Mouse (Mus musculus): ENCODE results near the gene D7Ertd443e. TPM values are rescaled to one million over a fixed set of nuclear protein-coding genes. Genes with fewer than 3 reads are reported as not detected.
A peak's percentile ranks its signal among the peaks of the same experiment; 100 is the strongest.

The D7Ertd443e gene
- polyA plus RNA-seq, 1 experiment from 2014 or later = not detected

DNA sequence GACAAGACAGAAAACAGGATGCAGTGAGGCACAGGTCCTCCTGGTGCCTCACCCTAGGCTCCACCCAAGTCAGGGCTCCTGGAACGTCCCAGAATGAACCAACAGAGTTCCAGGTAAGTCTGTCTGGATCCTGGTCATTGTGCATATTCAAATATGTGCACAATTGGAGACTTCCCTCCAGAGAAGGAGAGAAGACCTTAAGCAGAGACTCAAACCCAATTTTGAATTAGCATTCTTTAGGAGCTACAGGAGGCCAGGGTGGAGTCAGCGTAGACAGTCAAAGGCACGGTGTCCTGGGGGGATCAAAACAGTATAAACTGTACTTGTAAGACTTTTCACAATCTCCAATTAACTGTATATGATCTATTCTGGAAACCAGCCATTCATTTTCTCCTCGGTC, 113.0 kb downstream of the D7Ertd443e start:
- no peaks in the 10 kb centered on the region for H3K36me3 ChIP-seq (replicated peaks)
- peaks cover 8% of the 10 kb centered on the region for H3K27me3 ChIP-seq (ENCODE audit: poor library complexity, severe bottlenecking)
- H3K27ac ChIP-seq = no peak overlapping the region
- 81% methylated on average over 4 of the region's 4 CpGs for WGBS
- no peak for DNase-seq (ENCODE audit: extremely low spot score, low spot score)
- peaks cover 5% of the 10 kb centered on the region; the same call in 1 of the 2 replicates for H3K4me1 ChIP-seq
- H3K9me3 ChIP-seq = no peaks in the 10 kb centered on the region
- no peak overlapping the region for H3K4me3 ChIP-seq

DNA sequence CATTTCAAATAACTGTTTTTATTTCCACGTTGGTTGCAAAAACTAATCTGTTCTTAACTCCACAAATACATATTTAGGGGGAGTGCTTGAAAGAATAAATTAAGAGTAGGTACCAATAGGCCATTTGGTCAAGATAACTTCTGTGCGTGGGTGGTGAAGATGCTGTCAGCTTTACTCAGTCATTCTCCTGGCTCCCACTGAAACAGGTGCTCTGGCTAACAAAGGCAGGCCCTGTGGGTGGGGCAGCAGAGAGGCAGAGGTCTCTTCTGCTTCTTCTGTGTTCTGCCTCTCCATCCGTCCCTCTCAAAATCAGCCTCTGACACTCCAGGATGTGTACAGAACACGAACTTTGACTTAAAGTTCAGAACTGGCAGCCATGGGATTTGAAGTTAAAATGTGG, 119.7 kb downstream of the D7Ertd443e start:
- no peak overlapping the region for H3K4me3 ChIP-seq
- no peak overlapping the region for H3K27ac ChIP-seq
- no peak for DNase-seq (ENCODE audit: extremely low spot score, low spot score)
- no peaks in the 10 kb centered on the region for H3K9me3 ChIP-seq
- peaks cover 9% of the 10 kb centered on the region for H3K4me1 ChIP-seq
- no peaks in the 10 kb centered on the region for H3K36me3 ChIP-seq (replicated peaks)
- 84% methylated on average over 4 of the region's 4 CpGs for WGBS
- H3K27me3 ChIP-seq (ENCODE audit: poor library complexity, severe bottlenecking) = peaks cover 20% of the 10 kb centered on the region

DNA sequence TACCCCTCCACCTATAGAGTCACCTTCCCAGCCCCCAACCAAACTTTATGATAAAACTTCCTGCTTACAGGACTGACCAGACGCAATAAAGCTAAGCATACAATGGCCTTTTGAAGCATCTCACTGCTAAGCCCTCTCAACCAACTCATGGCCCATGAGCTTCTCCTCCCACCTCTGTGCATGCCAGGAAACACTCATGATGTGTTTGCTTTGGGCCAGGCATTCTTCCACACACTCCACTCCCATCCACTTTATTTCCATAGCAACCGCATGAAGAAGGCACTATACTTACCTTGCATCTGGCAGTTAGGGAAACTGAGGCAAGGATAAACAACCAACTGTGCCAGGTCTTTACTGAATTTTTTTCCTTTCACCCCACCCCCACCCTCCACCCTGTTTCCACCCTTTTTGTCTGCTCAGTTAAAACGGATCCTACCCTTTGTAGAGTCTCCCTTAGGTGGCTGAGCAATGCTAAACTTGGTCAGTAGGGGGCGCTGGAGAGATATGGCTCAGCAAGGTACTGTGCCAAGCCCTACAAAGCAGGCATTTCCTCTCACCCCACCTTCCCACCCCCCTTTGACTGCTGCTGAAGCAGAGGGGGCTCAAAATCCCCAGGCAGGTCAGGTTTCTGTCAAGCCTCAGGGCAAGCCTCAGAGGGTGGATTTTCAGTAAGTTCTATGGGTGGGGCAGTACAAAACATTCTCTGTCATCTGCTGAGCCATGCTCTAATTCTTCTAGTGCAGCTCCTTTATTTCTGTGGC, 122.1 kb downstream of the D7Ertd443e start:
- Histone ChIP-seq H3K27ac (no peak overlapping the region), H3K36me3 (replicated peaks) (no peaks in the 10 kb centered on the region), H3K4me3 (no peak overlapping the region), H3K9me3 (no peaks in the 10 kb centered on the region), H3K4me1 (peaks cover 4% of the 10 kb centered on the region; the same call in 1 of the 2 replicates), H3K27me3 (ENCODE audit: poor library complexity, severe bottlenecking) (peaks cover 19% of the 10 kb centered on the region)
- 48% methylated on average over 4 of the region's 4 CpGs for WGBS
- DNase-seq (ENCODE audit: extremely low spot score, low spot score) = peak; percentile 53

DNA sequence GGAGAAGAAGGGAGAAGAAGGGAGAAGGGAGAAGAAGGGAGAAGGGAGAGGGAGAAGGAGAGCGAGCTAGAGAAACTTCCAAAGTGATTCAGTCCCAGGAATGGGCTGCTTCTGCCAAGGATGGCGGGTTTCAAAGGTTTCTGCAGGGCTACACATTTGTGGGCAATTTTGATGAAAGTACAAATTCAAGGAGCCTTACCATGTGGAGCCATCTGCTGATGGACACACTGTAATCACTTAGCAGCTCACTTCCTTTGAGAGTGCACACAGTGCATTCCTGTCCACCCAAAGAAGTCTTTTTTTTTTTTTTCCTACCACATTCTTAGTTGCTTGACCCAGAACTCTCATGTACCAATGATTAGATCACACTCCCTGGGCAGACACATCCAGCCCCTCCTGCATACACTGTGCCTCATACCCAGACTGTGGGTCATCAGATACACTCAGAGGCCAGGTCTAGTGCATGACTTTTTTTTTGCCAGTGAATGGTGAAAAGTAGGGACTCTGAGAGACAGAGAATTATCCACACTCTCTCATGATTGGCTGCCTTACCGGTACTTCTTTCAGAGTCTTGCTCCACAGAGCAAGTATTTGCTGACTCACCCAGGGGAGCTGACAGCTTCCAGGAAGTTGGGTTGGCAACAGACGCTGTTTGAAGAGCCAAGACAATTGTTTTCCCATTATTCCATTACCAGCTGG, 124.3 kb downstream of the D7Ertd443e start:
- Histone ChIP-seq H3K36me3 (replicated peaks) (no peaks in the 10 kb centered on the region), H3K27ac (no peak overlapping the region), H3K27me3 (ENCODE audit: poor library complexity, severe bottlenecking) (0 out of 2 replicates have a peak, but pooled peaks cover under 1% of the 10 kb centered on the region), H3K4me3 (no peak overlapping the region), H3K9me3 (no peaks in the 10 kb centered on the region), H3K4me1 (peaks cover 4% of the 10 kb centered on the region; the same call in 1 of the 2 replicates)
- DNase-seq (ENCODE audit: extremely low spot score, low spot score) = no peak
- WGBS = 65% methylated on average over 4 of the region's 4 CpGs

DNA sequence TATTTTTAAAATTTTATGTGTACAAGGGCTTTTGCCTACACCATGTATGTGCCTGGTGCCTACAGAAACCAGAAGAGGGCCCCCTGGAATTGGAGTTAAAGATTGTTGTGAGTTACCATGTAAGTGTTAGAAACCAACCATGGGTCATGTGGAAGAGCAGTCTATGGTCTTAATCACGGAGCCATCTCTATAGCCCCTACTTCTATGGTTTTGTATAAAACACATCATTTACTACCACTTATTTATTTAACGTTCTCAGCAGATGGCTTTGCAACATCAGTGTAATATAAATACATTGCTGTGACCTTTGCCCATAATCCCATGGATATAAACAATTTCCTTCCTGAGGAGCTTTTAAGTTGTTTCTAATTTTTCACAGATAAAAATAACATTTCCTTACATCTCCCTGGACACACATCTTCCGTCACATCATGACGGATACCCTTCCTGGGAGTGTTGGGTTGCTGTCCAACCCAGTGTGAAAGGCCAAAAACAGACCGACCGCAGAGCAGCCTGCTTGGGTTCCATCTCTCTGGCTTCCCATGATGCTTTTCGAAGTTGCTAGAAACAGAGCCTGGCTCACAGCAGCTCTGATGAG, 135.1 kb downstream of the D7Ertd443e start:
- H3K36me3 ChIP-seq (replicated peaks) = no peaks in the 10 kb centered on the region
- WGBS = 91% methylated on average over 7 of the region's 7 CpGs
- peaks cover 11% of the 10 kb centered on the region for H3K4me1 ChIP-seq
- H3K9me3 ChIP-seq = no peaks in the 10 kb centered on the region
- DNase-seq (ENCODE audit: extremely low spot score, low spot score) = no peak
- H3K27me3 ChIP-seq (ENCODE audit: poor library complexity, severe bottlenecking) = no peaks in the 10 kb centered on the region
- H3K4me3 ChIP-seq = no peak overlapping the region
- H3K27ac ChIP-seq = no peak overlapping the region

DNA sequence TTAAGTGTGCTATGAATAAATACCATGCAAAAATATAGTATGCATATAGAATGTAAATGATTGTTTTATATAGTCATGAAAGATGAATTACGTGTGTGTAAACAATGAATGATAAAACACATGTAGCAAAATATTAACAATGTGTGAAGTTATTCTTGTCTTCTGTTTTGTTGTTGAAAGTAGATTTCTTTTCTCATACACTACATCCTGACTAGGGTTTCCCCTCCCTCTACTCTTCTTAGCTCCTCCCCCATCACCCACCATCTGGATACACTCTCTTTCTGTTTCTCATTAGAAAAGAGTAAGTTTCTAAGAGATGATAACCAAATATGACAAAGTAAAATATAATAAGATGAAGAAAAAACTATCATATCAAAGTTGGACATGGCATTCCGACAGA, 137.4 kb downstream of the D7Ertd443e start:
- Histone ChIP-seq H3K27me3 (ENCODE audit: poor library complexity, severe bottlenecking) (no peaks in the 10 kb centered on the region), H3K36me3 (replicated peaks) (no peaks in the 10 kb centered on the region), H3K27ac (no peak overlapping the region), H3K4me1 (peaks cover 11% of the 10 kb centered on the region), H3K9me3 (no peaks in the 10 kb centered on the region), H3K4me3 (no peak overlapping the region)
- WGBS = 92% methylated on average over 2 of the region's 2 CpGs
- DNase-seq (ENCODE audit: extremely low spot score, low spot score) = no peak

DNA sequence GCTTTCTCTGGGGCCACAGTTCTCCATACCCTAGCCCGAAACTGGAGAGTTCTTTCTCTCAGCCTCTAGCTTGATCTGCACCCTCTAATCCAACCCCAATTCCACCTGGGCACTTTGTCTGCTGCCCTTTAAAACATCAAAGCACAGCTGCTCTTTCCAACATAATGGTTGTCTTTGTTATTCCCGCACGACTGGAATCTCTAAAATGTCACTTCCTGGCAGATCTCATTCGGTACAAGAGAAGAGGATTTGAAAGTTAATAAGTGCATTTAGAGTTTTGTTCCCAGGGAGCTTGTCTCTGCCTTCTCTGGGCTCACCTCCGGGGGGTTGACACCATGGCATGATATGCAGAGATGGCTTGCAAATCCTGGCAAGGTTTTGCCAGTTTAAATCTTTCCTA, 138.8 kb downstream of the D7Ertd443e start:
- H3K4me1 ChIP-seq = peaks cover 11% of the 10 kb centered on the region
- no peaks in the 10 kb centered on the region for H3K27me3 ChIP-seq (ENCODE audit: poor library complexity, severe bottlenecking)
- DNase-seq (ENCODE audit: extremely low spot score, low spot score) = no peak
- no peak overlapping the region for H3K4me3 ChIP-seq
- 36% methylated on average over 5 of the region's 5 CpGs for WGBS
- no peaks in the 10 kb centered on the region for H3K36me3 ChIP-seq (replicated peaks)
- H3K9me3 ChIP-seq = no peaks in the 10 kb centered on the region
- H3K27ac ChIP-seq = 0 out of 2 replicates have a peak overlapping the region, but pooled peaks have one; percentile 9

DNA sequence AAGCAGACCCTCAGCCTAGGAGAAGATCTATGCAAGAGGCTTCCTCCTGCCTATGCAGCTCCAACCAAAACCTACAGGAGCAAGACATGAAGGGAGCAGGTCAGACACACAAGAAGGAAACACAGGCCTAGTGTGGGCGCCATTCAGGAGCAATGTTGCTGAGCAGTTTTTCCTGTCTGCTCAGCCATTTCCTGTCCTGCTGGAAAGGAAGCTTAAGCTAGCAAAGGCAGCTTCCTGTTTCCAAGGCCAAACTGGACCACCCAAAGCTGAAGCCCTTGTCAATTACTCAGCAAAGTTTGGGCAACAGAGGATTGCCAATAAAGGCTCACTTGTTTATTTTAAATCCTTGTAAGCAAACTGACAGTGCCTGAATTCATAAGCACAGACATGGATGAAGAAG, 142.7 kb downstream of the D7Ertd443e start:
- 90% methylated on average over 1 of the region's 1 CpGs for WGBS
- Histone ChIP-seq H3K36me3 (replicated peaks) (no peaks in the 10 kb centered on the region), H3K27me3 (ENCODE audit: poor library complexity, severe bottlenecking) (no peaks in the 10 kb centered on the region), H3K9me3 (no peaks in the 10 kb centered on the region), H3K4me1 (peaks cover 11% of the 10 kb centered on the region), H3K4me3 (no peak overlapping the region), H3K27ac (no peak overlapping the region)
- no peak for DNase-seq (ENCODE audit: extremely low spot score, low spot score)

DNA sequence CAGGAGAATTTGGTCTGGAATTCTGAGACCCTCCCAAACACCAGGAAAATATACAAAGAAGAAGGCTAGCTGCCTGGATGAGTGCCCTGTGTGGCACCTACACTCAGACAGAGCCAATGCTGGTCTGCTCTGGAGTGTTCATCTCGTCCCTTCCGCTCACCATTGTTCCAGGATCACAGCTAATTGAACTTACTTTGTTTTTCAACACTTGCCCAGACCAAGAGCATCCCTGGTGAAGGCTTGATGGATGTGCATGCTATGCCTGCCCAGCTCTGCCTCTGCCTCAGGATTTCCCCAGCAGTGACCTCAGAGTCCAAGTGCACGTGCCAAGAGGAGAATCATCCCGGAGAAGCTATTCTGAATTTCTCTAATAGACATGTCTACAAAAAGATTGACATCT, 144.2 kb downstream of the D7Ertd443e start:
- no peaks in the 10 kb centered on the region for H3K36me3 ChIP-seq (replicated peaks)
- no peaks in the 10 kb centered on the region for H3K27me3 ChIP-seq (ENCODE audit: poor library complexity, severe bottlenecking)
- 89% methylated on average over 4 of the region's 4 CpGs for WGBS
- H3K4me3 ChIP-seq = no peak overlapping the region
- H3K9me3 ChIP-seq = no peaks in the 10 kb centered on the region
- peaks cover 2% of the 10 kb centered on the region for H3K4me1 ChIP-seq
- H3K27ac ChIP-seq = no peak overlapping the region
- DNase-seq (ENCODE audit: extremely low spot score, low spot score) = no peak

DNA sequence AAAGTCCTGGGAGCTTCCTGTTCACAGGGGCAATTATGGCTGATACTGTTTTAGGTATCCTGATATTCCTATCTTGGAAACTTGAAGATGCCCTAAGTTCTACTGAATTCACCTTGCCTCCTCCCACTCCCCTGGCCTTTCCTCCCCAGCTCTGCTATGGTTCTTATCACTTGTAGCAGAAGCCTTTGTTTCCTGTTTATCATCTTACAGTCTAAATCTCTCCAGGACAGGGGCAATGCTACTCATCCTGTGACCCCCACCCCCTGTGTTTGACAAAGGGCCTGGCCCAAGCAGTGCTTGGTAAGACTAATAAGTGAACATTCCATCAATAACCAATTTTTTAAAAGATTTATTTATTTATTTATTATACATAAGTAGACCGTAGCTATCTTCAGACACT, 144.9 kb downstream of the D7Ertd443e start:
- WGBS = 93% methylated on average over 1 of the region's 1 CpGs
- DNase-seq (ENCODE audit: extremely low spot score, low spot score) = no peak
- Histone ChIP-seq H3K36me3 (replicated peaks) (no peaks in the 10 kb centered on the region), H3K4me1 (no peaks in the 10 kb centered on the region), H3K9me3 (no peaks in the 10 kb centered on the region), H3K4me3 (no peak overlapping the region), H3K27ac (no peak overlapping the region), H3K27me3 (ENCODE audit: poor library complexity, severe bottlenecking) (no peaks in the 10 kb centered on the region)

DNA sequence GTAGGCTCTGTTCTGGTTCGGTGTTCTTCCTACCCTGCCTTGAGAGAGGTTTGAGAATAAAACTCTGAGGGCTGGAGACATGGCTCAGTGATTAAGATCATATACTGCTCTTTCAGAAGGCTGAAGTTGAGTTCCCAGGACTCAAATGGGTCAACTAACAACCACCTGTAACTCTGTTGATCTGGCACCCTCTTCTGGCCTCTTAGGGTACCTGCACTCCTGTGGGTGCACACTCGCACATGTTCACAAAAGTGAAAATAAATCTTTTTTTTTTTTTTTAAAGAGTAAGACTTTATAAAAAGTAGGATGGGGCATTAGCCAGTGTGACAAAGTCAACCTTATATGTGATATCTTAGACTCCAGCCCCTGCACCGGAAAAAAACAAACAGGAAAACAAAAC, 146.6 kb downstream of the D7Ertd443e start:
- Histone ChIP-seq H3K4me1 (no peaks in the 10 kb centered on the region), H3K27me3 (ENCODE audit: poor library complexity, severe bottlenecking) (no peaks in the 10 kb centered on the region), H3K9me3 (no peaks in the 10 kb centered on the region), H3K36me3 (replicated peaks) (no peaks in the 10 kb centered on the region), H3K27ac (no peak overlapping the region), H3K4me3 (no peak overlapping the region)
- 93% methylated on average over 3 of the region's 3 CpGs for WGBS
- no peak for DNase-seq (ENCODE audit: extremely low spot score, low spot score)

DNA sequence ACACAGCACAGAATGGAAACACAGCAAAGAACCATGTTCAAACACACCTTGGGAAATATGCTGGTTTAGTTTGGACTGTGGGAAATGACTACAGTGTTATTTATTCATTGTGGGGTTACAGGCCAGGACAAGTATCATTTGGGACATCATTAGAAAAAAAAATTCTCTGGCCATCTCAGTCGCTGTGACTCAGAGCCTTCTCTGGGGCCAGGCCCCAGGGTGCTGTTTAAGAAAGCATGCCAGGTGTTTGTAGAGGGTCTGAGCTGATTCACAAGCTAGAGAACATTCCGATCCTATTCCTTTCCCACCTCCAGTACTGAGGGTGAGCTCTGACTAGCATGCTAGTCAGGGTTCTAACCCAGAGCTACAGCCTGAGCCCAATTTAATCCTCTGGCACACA, 148.1 kb downstream of the D7Ertd443e start:
- no peaks in the 10 kb centered on the region for H3K36me3 ChIP-seq (replicated peaks)
- no peaks in the 10 kb centered on the region for H3K27me3 ChIP-seq (ENCODE audit: poor library complexity, severe bottlenecking)
- no peaks in the 10 kb centered on the region for H3K4me1 ChIP-seq
- 84% methylated on average over 2 of the region's 2 CpGs for WGBS
- no peaks in the 10 kb centered on the region for H3K9me3 ChIP-seq
- no peak for DNase-seq (ENCODE audit: extremely low spot score, low spot score)
- H3K27ac ChIP-seq = no peak overlapping the region
- no peak overlapping the region for H3K4me3 ChIP-seq

DNA sequence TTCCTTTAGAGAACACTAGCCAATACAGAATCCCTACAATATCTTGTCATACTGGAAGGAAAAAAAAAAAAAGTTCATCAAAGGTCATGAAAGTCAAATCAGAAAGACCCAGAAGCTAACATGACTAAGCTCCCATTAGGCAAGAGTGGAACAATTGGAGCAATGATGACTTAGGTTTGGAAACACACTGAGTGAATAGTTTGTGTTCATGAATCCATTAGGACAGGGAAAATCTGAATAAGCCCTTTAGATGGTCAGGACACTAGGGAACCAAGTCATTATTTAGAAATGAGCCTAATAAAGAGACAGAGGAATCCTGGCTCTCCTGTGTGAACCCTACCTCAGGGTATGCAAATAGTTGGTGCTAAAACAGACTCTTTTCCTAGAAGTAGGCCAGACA, 148.7 kb downstream of the D7Ertd443e start:
- Histone ChIP-seq H3K4me1 (no peaks in the 10 kb centered on the region), H3K36me3 (replicated peaks) (no peaks in the 10 kb centered on the region), H3K9me3 (no peaks in the 10 kb centered on the region), H3K27ac (no peak overlapping the region), H3K27me3 (ENCODE audit: poor library complexity, severe bottlenecking) (no peaks in the 10 kb centered on the region), H3K4me3 (no peak overlapping the region)
- no peak for DNase-seq (ENCODE audit: extremely low spot score, low spot score)
